Mouse (Mus musculus) midbrain, embryonic 16.5 days (tissue): ENCODE data around the gene N4bp2l2. TPM values are rescaled to one million over a fixed set of nuclear protein-coding genes. Genes with fewer than 3 reads are reported as not detected.

Experiments used
- ATAC-seq: fragments of 200-750 bp; cut with Nextera tagmentation; 2 replicates; pipeline ENCODE4 v1.8.0; 2017; ENCODE audit warnings: moderate TSS enrichment
- H3K27ac ChIP-seq: fragments of 300-500 bp; sonication (generic); 2 replicates; pipeline ENCODE4 v1.5.1; 2014; ENCODE audit warnings: mild to moderate bottlenecking, low read length, mixed read lengths
- H3K27me3 ChIP-seq: fragments of 300-500 bp; sonication (generic); 2 replicates; pipeline ENCODE4 v1.6.1; 2014; ENCODE audit warnings: low read depth, low read length, mixed read lengths; ENCODE audit not compliant: control insufficient read depth, insufficient read depth
- H3K36me3 ChIP-seq: fragments of 300-500 bp; sonication (generic); 2 replicates; pipeline ENCODE4 v1.6.1; 2014; ENCODE audit warnings: mild to moderate bottlenecking, low read length, moderate library complexity, mixed read lengths; ENCODE audit not compliant: control insufficient read depth, insufficient read depth
- H3K4me1 ChIP-seq: fragments of 300-500 bp; sonication (generic); 2 replicates; pipeline ENCODE4 v1.6.1; 2014; ENCODE audit warnings: mild to moderate bottlenecking, low read length, mixed read lengths; ENCODE audit not compliant: control insufficient read depth, insufficient read depth
- H3K4me2 ChIP-seq: fragments of 300-500 bp; sonication (generic); 2 replicates; pipeline ENCODE4 v1.6.1; 2014; ENCODE audit warnings: mild to moderate bottlenecking, low read length, mixed read lengths
- H3K4me3 ChIP-seq: fragments of 300-500 bp; sonication (generic); 2 replicates; pipeline ENCODE4 v1.5.1; 2014; ENCODE audit warnings: low read depth, mild to moderate bottlenecking, low read length, moderate library complexity, mixed read lengths
- H3K9ac ChIP-seq: fragments of 300-500 bp; sonication (generic); 2 replicates; pipeline ENCODE4 v1.6.1; 2014; ENCODE audit warnings: low read depth, low read length, mixed read lengths
- H3K9me3 ChIP-seq: fragments of 300-500 bp; sonication (generic); replicated peaks from 2 replicates; pipeline ENCODE4 v1.6.1; 2014; ENCODE audit warnings: mild to moderate bottlenecking, low read length, mixed read lengths; ENCODE audit not compliant: control insufficient read depth, poor library complexity, severe bottlenecking
- WGBS: fragments of 180-500 bp; shearing (Covaris S2); extraction: QIAGEN DNeasy Blood & Tissue Kit; methylation state at CpG from one replicate; pipeline ENCODE4 v1.1.7; 2014; 5-methylcytosine and 5-hydroxymethylcytosine counted together
- polyA plus RNA-seq: library from polyadenylated mRNA; unstranded; fragments of >200 nt; fragmentation: Nextera tagmentation; extraction: Ambion mirVana; gene quantifications from 2 replicates; pipeline ENCODE4 v1.2.1, GENCODE M21; 2015

N4bp2l2 gene
- polyA plus RNA-seq, 1 experiment from 2014 or later: 25.7 TPM

DNA sequence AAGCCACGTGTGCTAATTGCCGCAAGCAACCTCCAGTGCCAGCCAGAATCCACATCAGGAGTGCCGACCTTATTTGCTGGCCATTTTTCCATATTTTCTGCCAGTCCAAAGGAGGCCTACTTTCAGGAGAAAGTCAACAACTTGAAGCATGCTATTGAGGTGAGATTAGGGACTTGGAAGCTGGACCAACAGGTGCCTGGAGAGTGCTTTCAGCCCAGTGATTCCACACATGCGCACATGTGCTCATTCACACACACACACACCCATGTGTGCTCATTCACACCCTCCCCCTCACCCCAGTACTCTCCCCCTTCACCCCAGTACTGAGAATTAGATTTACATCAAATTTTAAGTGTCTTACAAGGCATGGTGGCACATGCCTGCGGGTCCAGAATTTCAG lies 99.0 kb downstream of the N4bp2l2 start:
- Histone ChIP-seq H3K27ac (no peak overlapping the region), H3K9me3 (no peaks in the 10 kb centered on the region), H3K9ac (no peak overlapping the region), H3K27me3 (no peaks in the 10 kb centered on the region), H3K4me2 (no peak overlapping the region), H3K36me3 (peaks cover 14% of the 10 kb centered on the region; the same call in 1 of the 2 replicates), H3K4me1 (no peaks in the 10 kb centered on the region), H3K4me3 (no peak overlapping the region)
- no peak for ATAC-seq
- WGBS: 95% methylated on average over 5 of the region's 5 CpGs

GRCm38 (mm10) chr5:150566226-150566625 lies 99.8 kb downstream of the N4bp2l2 start:
- no peak overlapping the region for H3K4me3 ChIP-seq
- no peak overlapping the region for H3K9ac ChIP-seq
- H3K27ac ChIP-seq: no peak overlapping the region
- no peaks in the 10 kb centered on the region for H3K4me1 ChIP-seq
- ATAC-seq: no peak
- peaks cover 14% of the 10 kb centered on the region; the same call in 1 of the 2 replicates for H3K36me3 ChIP-seq
- H3K27me3 ChIP-seq: no peaks in the 10 kb centered on the region
- WGBS: 53% methylated on average over 3 of the region's 3 CpGs
- H3K9me3 ChIP-seq: no peaks in the 10 kb centered on the region
- no peak overlapping the region for H3K4me2 ChIP-seq

DNA sequence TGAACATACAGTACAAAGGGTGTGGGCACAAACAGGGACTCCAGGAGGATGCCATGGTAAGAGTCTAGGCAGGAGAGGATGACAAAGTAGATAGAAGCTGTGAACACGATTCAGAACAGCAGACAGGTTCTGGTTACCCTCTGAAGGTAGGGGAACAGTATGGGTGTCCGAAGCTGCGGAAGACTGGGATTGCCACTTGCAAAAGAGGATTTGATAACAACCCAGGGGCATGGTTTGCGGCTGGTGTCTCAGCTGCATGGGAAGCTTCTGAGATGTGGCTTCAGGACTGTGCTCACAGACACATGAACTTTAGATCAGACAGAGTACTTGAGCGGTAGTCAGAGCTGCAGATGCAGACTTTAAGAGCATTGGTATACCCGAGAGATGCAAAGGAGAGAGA lies 101.6 kb downstream of the N4bp2l2 start:
- Histone ChIP-seq H3K9me3 (no peaks in the 10 kb centered on the region), H3K4me1 (no peaks in the 10 kb centered on the region), H3K36me3 (peaks cover 8% of the 10 kb centered on the region; the same call in 1 of the 2 replicates), H3K27me3 (no peaks in the 10 kb centered on the region), H3K4me2 (no peak overlapping the region), H3K27ac (no peak overlapping the region), H3K9ac (no peak overlapping the region), H3K4me3 (no peak overlapping the region)
- WGBS: 94% methylated on average over 6 of the region's 6 CpGs
- ATAC-seq: no peak

- no peak overlapping the region for H3K9ac ChIP-seq
- no peaks in the 10 kb centered on the region for H3K9me3 ChIP-seq
- no peak overlapping the region for H3K4me2 ChIP-seq
- H3K36me3 ChIP-seq: 0 out of 2 replicates have a peak, but pooled peaks cover 3% of the 10 kb centered on the region
- no peak overlapping the region for H3K4me3 ChIP-seq
- no peak for ATAC-seq
- WGBS: 90% methylated on average over 5 of the region's 5 CpGs
- H3K4me1 ChIP-seq: no peaks in the 10 kb centered on the region
- H3K27ac ChIP-seq: no peak overlapping the region
- no peaks in the 10 kb centered on the region for H3K27me3 ChIP-seq
These were observed 104.2 kb downstream of the N4bp2l2 start for GRCm38 (mm10) chr5:150561783-150562182.

DNA sequence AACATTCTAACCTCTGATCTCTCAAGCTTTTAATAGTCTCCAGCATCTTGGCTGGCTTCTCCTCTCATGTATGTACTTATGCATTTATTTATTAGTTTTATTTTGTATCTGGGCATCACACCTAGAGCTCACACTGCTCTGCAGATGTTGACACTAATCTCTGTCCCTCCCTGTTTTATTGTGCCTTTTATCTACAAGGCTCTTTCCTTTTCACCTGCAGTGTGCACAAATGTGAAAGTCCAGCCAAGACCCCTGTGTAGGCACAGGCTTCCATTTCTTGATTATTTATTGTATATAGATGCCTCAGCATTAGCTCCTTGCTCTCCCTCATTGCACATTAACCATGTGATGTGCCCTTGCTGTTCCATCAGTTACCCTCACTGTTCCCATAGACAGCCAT lies 104.6 kb downstream of the N4bp2l2 start:
- no peak for ATAC-seq
- Histone ChIP-seq H3K4me2 (no peak overlapping the region), H3K9ac (no peak overlapping the region), H3K27ac (no peak overlapping the region), H3K4me1 (no peaks in the 10 kb centered on the region), H3K36me3 (0 out of 2 replicates have a peak, but pooled peaks cover 2% of the 10 kb centered on the region), H3K9me3 (no peaks in the 10 kb centered on the region), H3K27me3 (no peaks in the 10 kb centered on the region), H3K4me3 (no peak overlapping the region)

GRCm38 (mm10) chr5:150560851-150561250 lies 105.1 kb downstream of the N4bp2l2 start:
- no peak for ATAC-seq
- H3K9me3 ChIP-seq: no peaks in the 10 kb centered on the region
- H3K9ac ChIP-seq: no peak overlapping the region
- H3K27ac ChIP-seq: no peak overlapping the region
- 98% methylated on average over 5 of the region's 5 CpGs for WGBS
- 0 out of 2 replicates have a peak, but pooled peaks cover 2% of the 10 kb centered on the region for H3K36me3 ChIP-seq
- no peaks in the 10 kb centered on the region for H3K27me3 ChIP-seq
- H3K4me3 ChIP-seq: no peak overlapping the region
- no peaks in the 10 kb centered on the region for H3K4me1 ChIP-seq
- no peak overlapping the region for H3K4me2 ChIP-seq

GRCm38 (mm10) chr5:150559519-150560103 lies 106.4 kb downstream of the N4bp2l2 start:
- no peak overlapping the region for H3K9ac ChIP-seq
- H3K4me1 ChIP-seq: no peaks in the 10 kb centered on the region
- H3K4me3 ChIP-seq: no peak overlapping the region
- H3K36me3 ChIP-seq: 0 out of 2 replicates have a peak, but pooled peaks cover 2% of the 10 kb centered on the region
- no peak for ATAC-seq
- 95% methylated on average over 6 of the region's 6 CpGs for WGBS
- H3K4me2 ChIP-seq: no peak overlapping the region
- H3K27me3 ChIP-seq: no peaks in the 10 kb centered on the region
- H3K27ac ChIP-seq: no peak overlapping the region
- no peaks in the 10 kb centered on the region for H3K9me3 ChIP-seq

Other genes starting within 250 kb of the N4bp2l2 start
- gene Zar1l, start 148.0 kb downstream of the N4bp2l2 start, polyA plus RNA-seq: not detected in 2 replicates
- 8.7 and 9.6 TPM in 2 replicates for gene Brca2, start 143.6 kb downstream of the N4bp2l2 start, polyA plus RNA-seq
- 16.8 and 19.9 TPM in 2 replicates for gene N4bp2l1, start 69.0 kb downstream of the N4bp2l2 start, polyA plus RNA-seq
- gene Pds5b, start 7.6 kb upstream of the N4bp2l2 start, polyA plus RNA-seq: 28.5 and 33.8 TPM in 2 replicates